Mouse (Mus musculus): ENCODE results near the gene Cd151. TPM values are rescaled to one million over a fixed set of nuclear protein-coding genes. Genes with fewer than 3 reads are reported as not detected.

The Cd151 gene
- polyA plus RNA-seq, 1 experiment: 223 TPM

DNA sequence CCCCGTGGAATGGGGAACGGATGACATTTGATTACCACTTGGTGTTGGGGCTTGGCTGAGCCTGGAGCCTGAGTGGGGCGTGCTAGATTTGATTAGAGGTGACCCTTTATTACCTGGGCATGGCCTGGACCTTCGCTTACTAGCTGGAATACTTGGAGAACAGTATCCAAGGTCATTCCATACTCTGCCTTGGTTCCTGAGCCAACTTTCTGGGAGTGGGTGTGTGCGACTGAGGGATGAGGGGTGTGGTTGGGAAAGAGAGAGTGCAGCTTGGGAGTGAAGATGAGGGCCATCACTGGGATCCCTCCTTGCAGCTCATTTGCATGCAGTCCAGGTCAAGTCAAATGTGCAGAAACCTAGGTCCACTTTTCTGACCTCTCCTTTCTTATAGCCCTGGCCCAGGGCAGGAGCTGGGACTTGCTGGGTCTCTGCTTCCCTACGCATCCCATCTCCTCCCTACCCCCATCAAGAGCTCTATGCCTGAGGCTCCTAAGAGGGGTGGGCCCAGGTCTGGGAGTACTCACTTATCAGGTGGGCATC lies 16.0 kb downstream of the Cd151 start:
- Histone ChIP-seq H3K4me3 (ENCODE audit: insufficient read depth, low read depth, low read length) (no peak overlapping the region), H3K27ac (replicated peaks; ENCODE audit: low read depth, low read length) (no peak overlapping the region), H3K4me1 (ENCODE audit: control insufficient read depth, insufficient read depth, insufficient read length, low read length) (peaks cover 22% of the 10 kb centered on the region)

- no peak overlapping the region for H3K27ac ChIP-seq (replicated peaks; ENCODE audit: low read depth, low read length)
- H3K4me1 ChIP-seq (ENCODE audit: control insufficient read depth, insufficient read depth, insufficient read length, low read length): peaks cover 21% of the 10 kb centered on the region
- no peak overlapping the region for H3K4me3 ChIP-seq (ENCODE audit: insufficient read depth, low read depth, low read length)
These were observed 17.3 kb downstream of the Cd151 start for GRCm38 (mm10) chr7:141484186-141485120.

- no peak overlapping the region for H3K4me3 ChIP-seq (ENCODE audit: insufficient read depth, low read depth, low read length)
- H3K27ac ChIP-seq (replicated peaks; ENCODE audit: low read depth, low read length): no peak overlapping the region
- H3K4me1 ChIP-seq (ENCODE audit: control insufficient read depth, insufficient read depth, insufficient read length, low read length): peaks cover 21% of the 10 kb centered on the region
These were observed 18.0 kb downstream of the Cd151 start for GRCm38 (mm10) chr7:141485186-141485585.

DNA sequence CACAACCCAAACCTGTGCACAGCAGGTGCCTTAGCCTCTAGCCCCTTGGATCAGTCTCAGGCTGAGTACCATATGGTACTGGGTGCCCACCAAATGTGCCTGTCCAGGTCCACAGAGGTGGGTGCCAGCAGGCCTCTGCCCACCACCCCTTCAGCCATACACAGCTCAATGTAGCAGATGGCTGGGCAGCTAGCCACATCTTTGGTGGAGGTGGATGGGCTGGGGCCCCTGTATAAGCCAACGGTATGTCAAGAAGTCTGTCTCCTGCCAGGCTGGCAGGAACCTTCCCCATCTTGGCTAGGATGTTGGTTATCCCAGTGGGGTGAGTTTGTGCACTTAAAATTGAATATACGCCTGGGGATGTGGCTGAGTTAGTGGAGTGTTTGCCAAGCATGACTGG lies 18.4 kb downstream of the Cd151 start:
- Histone ChIP-seq H3K4me3 (ENCODE audit: insufficient read depth, low read depth, low read length) (no peak overlapping the region), H3K27ac (replicated peaks; ENCODE audit: low read depth, low read length) (no peak overlapping the region), H3K4me1 (ENCODE audit: control insufficient read depth, insufficient read depth, insufficient read length, low read length) (peaks cover 21% of the 10 kb centered on the region)

- H3K4me1 ChIP-seq (ENCODE audit: control insufficient read depth, insufficient read depth, insufficient read length, low read length): peaks cover 21% of the 10 kb centered on the region
- H3K27ac ChIP-seq (replicated peaks; ENCODE audit: low read depth, low read length): no peak overlapping the region
- H3K4me3 ChIP-seq (ENCODE audit: insufficient read depth, low read depth, low read length): no peak overlapping the region
These were observed 19.0 kb downstream of the Cd151 start for GRCm38 (mm10) chr7:141486239-141486638.

GRCm38 (mm10) chr7:141487141-141487540 lies 19.9 kb downstream of the Cd151 start:
- no peak overlapping the region for H3K4me3 ChIP-seq (ENCODE audit: insufficient read depth, low read depth, low read length)

DNA sequence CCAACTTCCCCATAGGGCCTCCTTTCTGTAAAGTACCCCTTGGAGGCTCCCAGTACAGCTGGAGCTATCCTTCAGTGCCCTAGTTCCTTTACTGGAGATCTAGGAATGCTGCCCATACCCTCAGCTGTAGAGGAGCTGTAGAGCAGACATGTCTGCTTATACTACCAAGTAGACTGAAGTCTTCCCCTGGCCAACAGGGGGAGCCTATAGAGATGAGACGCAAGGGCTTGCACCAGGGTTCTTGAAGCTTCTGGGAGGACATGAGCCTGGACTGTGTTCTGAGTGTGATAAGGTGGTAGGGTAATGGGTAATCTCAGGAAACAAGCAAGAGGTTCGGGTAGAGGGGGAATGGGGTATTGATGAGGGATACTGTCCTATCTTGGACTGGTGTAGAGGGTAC lies 24.0 kb downstream of the Cd151 start:
- Histone ChIP-seq H3K4me3 (ENCODE audit: insufficient read depth, low read depth, low read length) (no peak overlapping the region), H3K27ac (replicated peaks; ENCODE audit: low read depth, low read length) (no peak overlapping the region), H3K4me1 (ENCODE audit: control insufficient read depth, insufficient read depth, insufficient read length, low read length) (no peaks in the 10 kb centered on the region)

More at GRCm38 (mm10) chr7:141487141-141487540, 19.9 kb downstream of the Cd151 start:
- peaks cover 21% of the 10 kb centered on the region for H3K4me1 ChIP-seq (ENCODE audit: control insufficient read depth, insufficient read depth, insufficient read length, low read length)
- H3K27ac ChIP-seq (replicated peaks; ENCODE audit: low read depth, low read length): no peak overlapping the region

DNA sequence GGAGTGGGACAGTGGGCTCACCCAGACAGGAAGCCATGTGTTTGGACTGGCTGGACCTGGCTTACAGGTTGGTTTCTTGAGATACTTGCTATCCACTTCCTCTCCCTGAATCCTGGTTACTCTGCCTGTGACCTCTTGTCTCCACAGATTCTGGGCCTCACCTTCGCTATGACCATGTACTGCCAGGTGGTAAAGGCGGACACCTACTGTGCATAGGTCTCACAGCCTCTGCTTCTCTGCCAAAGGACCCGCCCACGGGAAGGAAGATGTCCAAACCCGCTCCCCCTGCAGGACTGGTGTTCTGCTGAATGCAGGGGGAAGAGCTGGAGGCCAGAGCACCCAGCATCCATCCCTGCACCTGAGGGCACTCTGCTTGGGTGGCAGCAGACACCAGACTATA lies 25.5 kb downstream of the Cd151 start:
- H3K4me1 ChIP-seq (ENCODE audit: control insufficient read depth, insufficient read depth, insufficient read length, low read length): no peaks in the 10 kb centered on the region
- H3K4me3 ChIP-seq (ENCODE audit: insufficient read depth, low read depth, low read length): no peak overlapping the region
- no peak overlapping the region for H3K27ac ChIP-seq (replicated peaks; ENCODE audit: low read depth, low read length)

DNA sequence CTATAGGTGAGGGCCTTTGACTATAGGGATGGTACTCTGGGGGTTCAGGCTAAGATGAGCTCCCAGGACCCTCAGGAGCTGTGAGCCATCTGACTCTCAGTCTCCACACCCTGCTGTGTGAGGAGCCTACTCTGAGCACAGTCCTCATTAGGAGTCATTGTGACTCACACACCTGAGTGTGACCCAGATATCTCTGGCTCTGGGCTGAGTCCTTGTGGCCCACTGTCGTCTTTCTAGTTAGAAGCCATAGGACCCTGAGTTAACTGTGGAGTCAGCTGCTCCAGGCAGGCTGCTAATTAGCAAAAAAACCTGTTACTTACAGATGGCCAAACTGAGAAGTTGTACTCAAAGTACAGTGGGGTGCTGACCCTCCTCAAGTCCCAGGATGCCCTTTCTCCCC lies 26.5 kb downstream of the Cd151 start:
- H3K4me1 ChIP-seq (ENCODE audit: control insufficient read depth, insufficient read depth, insufficient read length, low read length): no peaks in the 10 kb centered on the region
- H3K27ac ChIP-seq (replicated peaks; ENCODE audit: low read depth, low read length): no peak overlapping the region
- H3K4me3 ChIP-seq (ENCODE audit: insufficient read depth, low read depth, low read length): no peak overlapping the region

DNA sequence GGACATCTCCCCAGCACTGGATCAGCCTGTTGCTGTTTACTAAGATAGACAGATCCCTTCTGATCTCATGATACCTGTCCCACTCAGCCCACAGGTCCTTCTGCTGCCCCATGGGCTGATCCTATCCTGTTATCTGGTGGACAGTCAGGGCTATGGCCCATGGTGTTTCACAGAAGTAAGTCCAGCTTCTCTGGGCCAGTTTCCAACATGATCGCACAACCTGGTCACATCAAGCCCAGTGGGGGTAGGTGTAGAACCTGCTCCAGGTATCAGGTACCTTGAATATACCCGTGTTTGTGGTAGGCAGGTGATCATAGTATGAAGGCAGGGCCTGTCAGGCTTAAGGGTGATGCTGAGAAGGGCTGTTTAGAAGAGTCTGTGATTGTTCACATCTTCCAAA lies 28.2 kb downstream of the Cd151 start:
- Histone ChIP-seq H3K27ac (replicated peaks; ENCODE audit: low read depth, low read length) (no peak overlapping the region), H3K4me3 (ENCODE audit: insufficient read depth, low read depth, low read length) (no peak overlapping the region), H3K4me1 (ENCODE audit: control insufficient read depth, insufficient read depth, insufficient read length, low read length) (no peaks in the 10 kb centered on the region)

- Histone ChIP-seq H3K4me3 (ENCODE audit: insufficient read depth, low read depth, low read length) (no peak overlapping the region), H3K27ac (replicated peaks; ENCODE audit: low read depth, low read length) (no peak overlapping the region)
These were observed 28.7 kb downstream of the Cd151 start for GRCm38 (mm10) chr7:141495940-141496339.

DNA sequence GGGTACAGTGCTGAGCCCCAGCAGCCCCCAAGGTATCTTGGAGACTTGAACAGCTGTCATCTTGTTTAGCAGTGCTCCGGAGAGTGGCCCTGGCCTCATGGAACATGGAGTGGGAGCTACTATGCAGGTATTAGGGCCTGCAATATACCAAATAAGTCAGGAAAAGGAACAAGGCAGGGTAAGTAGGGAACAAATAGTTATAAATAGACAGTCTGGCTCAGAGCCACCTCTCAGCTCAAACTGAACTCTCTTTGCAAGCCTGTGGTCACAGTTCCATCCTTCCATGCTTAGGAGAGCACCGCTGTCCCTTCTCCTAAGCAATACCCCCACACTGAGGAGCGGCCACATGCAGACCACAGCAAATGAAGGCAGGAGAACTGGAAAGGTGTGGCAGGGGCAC lies 30.4 kb downstream of the Cd151 start:
- Histone ChIP-seq H3K27ac (replicated peaks; ENCODE audit: low read depth, low read length) (no peak overlapping the region), H3K4me1 (ENCODE audit: control insufficient read depth, insufficient read depth, insufficient read length, low read length) (no peaks in the 10 kb centered on the region), H3K4me3 (ENCODE audit: insufficient read depth, low read depth, low read length) (no peak overlapping the region)

More at GRCm38 (mm10) chr7:141495940-141496339, 28.7 kb downstream of the Cd151 start:
- H3K4me1 ChIP-seq (ENCODE audit: control insufficient read depth, insufficient read depth, insufficient read length, low read length): no peaks in the 10 kb centered on the region

- Histone ChIP-seq H3K4me3 (ENCODE audit: insufficient read depth, low read depth, low read length) (no peak overlapping the region), H3K27ac (replicated peaks; ENCODE audit: low read depth, low read length) (no peak overlapping the region), H3K4me1 (ENCODE audit: control insufficient read depth, insufficient read depth, insufficient read length, low read length) (no peaks in the 10 kb centered on the region)
These were observed 34.8 kb downstream of the Cd151 start for GRCm38 (mm10) chr7:141501820-141502555.

GRCm38 (mm10) chr7:141502556-141502905 lies 35.3 kb downstream of the Cd151 start:
- Histone ChIP-seq H3K4me3 (ENCODE audit: insufficient read depth, low read depth, low read length) (no peak overlapping the region), H3K27ac (replicated peaks; ENCODE audit: low read depth, low read length) (no peak overlapping the region), H3K4me1 (ENCODE audit: control insufficient read depth, insufficient read depth, insufficient read length, low read length) (no peaks in the 10 kb centered on the region)

- no peak overlapping the region for H3K4me3 ChIP-seq (ENCODE audit: insufficient read depth, low read depth, low read length)
- no peak overlapping the region for H3K27ac ChIP-seq (replicated peaks; ENCODE audit: low read depth, low read length)
- no peaks in the 10 kb centered on the region for H3K4me1 ChIP-seq (ENCODE audit: control insufficient read depth, insufficient read depth, insufficient read length, low read length)
These were observed 39.1 kb downstream of the Cd151 start for GRCm38 (mm10) chr7:141506278-141506677.
